Mouse (Mus musculus) G1E (cell line): ENCODE data around the gene Ank.

ENCODE experiments used
- CTCF ChIP-seq: IDR thresholded peaks from 2 replicates; pipeline ENCODE4 v1.5.1; 2012; ENCODE audit warnings: low read depth, low read length, inconsistent platforms, mixed read lengths
- GATA1 ChIP-seq: IDR thresholded peaks from 2 replicates; pipeline ENCODE4 v1.6.1; 2012; ENCODE audit warnings: borderline replicate concordance, low read length, inconsistent platforms, mixed read lengths
- POLR2AphosphoS5 ChIP-seq: IDR thresholded peaks from 2 replicates; pipeline ENCODE4 v1.6.1; 2012; ENCODE audit warnings: low read depth, low read length, inconsistent platforms; ENCODE audit not compliant: insufficient replicate concordance
- TAL1 ChIP-seq: conservative IDR thresholded peaks from 2 replicates; pipeline ENCODE4 v1.6.1; 2012; ENCODE audit warnings: low read depth, low read length, inconsistent platforms, mixed read lengths

GRCm38 (mm10) chr15:27618778-27619533 is 152.5 kb downstream of the Ank start:
- TF ChIP-seq CTCF (no peak), POLR2AphosphoS5 (no peak), TAL1 (no peak), GATA1 (no peak)
